Mouse (Mus musculus) CH12.LX (cell line): Measurements from ENCODE around the gene Edar.

Experiments used
- CTCF ChIP-seq, 2 experiments: IDR thresholded peaks in 1 of 2; conservative IDR thresholded peaks in 1 of 2; 2 replicates each; pipeline ENCODE4 v1.5.1; 2011 to 2012; ENCODE audit warnings: low read depth in 2 of 2, low read length in 2 of 2, improper control_type of control experiment in 1 of 2, inconsistent platforms in 1 of 2, mild to moderate bottlenecking in 1 of 2, moderate library complexity in 1 of 2
- E2F4 ChIP-seq: IDR thresholded peaks from 2 replicates; pipeline ENCODE4 v1.6.1; 2011; ENCODE audit warnings: low read depth, low read length, improper control_type of control experiment; ENCODE audit not compliant: insufficient replicate concordance
- EP300 ChIP-seq: IDR thresholded peaks from 2 replicates; pipeline ENCODE4 v1.6.1; 2011; ENCODE audit warnings: low read length, improper control_type of control experiment
- HCFC1 ChIP-seq: IDR thresholded peaks from 2 replicates; pipeline ENCODE4 v1.6.1; 2012; ENCODE audit warnings: low read depth, mild to moderate bottlenecking, inconsistent platforms, low read length, improper control_type of control experiment
- KAT2A ChIP-seq: IDR thresholded peaks from 2 replicates; pipeline ENCODE4 v1.6.1; 2012; ENCODE audit warnings: low read length, improper control_type of control experiment, inconsistent platforms; ENCODE audit not compliant: insufficient replicate concordance
- SIN3A ChIP-seq: IDR thresholded peaks from 2 replicates; pipeline ENCODE4 v1.6.1; 2012; ENCODE audit warnings: low read length, improper control_type of control experiment, inconsistent platforms
- TBP ChIP-seq: conservative IDR thresholded peaks from 2 replicates; pipeline ENCODE4 v1.6.1; 2011; ENCODE audit warnings: low read depth, low read length, improper control_type of control experiment
- TCF12 ChIP-seq: IDR thresholded peaks from 2 replicates; pipeline ENCODE4 v1.6.1; 2014; ENCODE audit warnings: low read depth, mild to moderate bottlenecking, inconsistent platforms, low read length, improper control_type of control experiment
- USF1 ChIP-seq: IDR thresholded peaks from 2 replicates; pipeline ENCODE4 v1.6.1; 2014; ENCODE audit warnings: low read depth, mild to moderate bottlenecking, inconsistent platforms, low read length, improper control_type of control experiment
- USF2 ChIP-seq: conservative IDR thresholded peaks from 2 replicates; pipeline ENCODE4 v1.6.1; 2011; ENCODE audit warnings: low read depth, low read length, improper control_type of control experiment
- ZC3H11A ChIP-seq: IDR thresholded peaks from 2 replicates; pipeline ENCODE4 v1.6.1; 2012; ENCODE audit warnings: low read depth, mild to moderate bottlenecking, inconsistent platforms, low read length, improper control_type of control experiment

DNA sequence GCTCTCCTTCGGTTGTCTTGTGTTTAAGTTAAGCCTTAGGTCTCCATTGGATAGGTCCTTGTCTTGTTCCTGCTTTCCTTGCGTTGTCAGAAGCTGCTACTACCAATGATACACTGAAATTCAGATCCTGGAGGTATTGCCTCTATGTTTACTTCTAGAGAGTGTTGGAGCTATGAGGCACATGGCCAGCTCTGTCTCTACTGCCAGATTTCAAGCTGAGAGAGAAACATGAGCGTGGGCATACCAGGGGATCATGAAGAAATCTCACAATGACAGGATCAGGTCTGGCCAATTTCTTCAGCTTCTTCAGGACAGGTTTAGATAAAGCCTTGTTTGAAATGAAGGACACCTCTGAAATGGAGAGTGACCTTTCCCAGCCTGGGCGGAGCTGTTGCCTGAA lies 23.5 kb upstream of the Edar start:
- TF ChIP-seq CTCF (conservative IDR thresholded peaks at IDR 0.05 in 1 of 2, IDR thresholded peaks at IDR 0.05 in 1 of 2; ENCODE audit: low read depth in 2 of 2, low read length in 2 of 2) (no peak), ZC3H11A (no peak), USF2 (no peak), E2F4 (no peak), HCFC1 (no peak), TCF12 (no peak), EP300 (no peak), USF1 (no peak), TBP (no peak), KAT2A (no peak), SIN3A (no peak)
